Mouse (Mus musculus) liver, adult 2 months (tissue): ENCODE measurements around the gene Otop2.

Experiments
- CTCF ChIP-seq: fragments of 200-500 bp; IDR thresholded peaks from 2 replicates; pipeline ENCODE4 v1.5.1; 2011; ENCODE audit warnings: low read depth, low read length, control low read depth
- POLR2A ChIP-seq: fragments of 200-500 bp; IDR thresholded peaks from 2 replicates; pipeline ENCODE4 v1.6.1; 2011; ENCODE audit warnings: low read length, control low read depth; ENCODE audit not compliant: insufficient read depth; ENCODE audit errors: extremely low read depth

GRCm38 (mm10) chr11:115273735-115274134 is 33.2 kb upstream of the Otop2 start:
- no peak for TF ChIP-seq CTCF
- no peak for TF ChIP-seq POLR2A
